Mouse (Mus musculus) erythroblast, embryonic 14.5 days (primary cell): ENCODE measurements around the gene Tmem86b. TPM values are rescaled to one million over a fixed set of nuclear protein-coding genes. Genes with fewer than 3 reads are reported as not detected.

ENCODE experiments used
- H3K27me3 ChIP-seq: 2 replicates; pipeline ENCODE4 v1.6.1; 2012; ENCODE audit warnings: inconsistent platforms; ENCODE audit not compliant: control insufficient read depth
- H3K36me3 ChIP-seq: 2 replicates; pipeline ENCODE4 v1.6.1; 2012; ENCODE audit warnings: mild to moderate bottlenecking, inconsistent platforms; ENCODE audit not compliant: control insufficient read depth
- H3K4me1 ChIP-seq: 2 replicates; pipeline ENCODE4 v1.6.1; 2012; ENCODE audit warnings: inconsistent platforms; ENCODE audit not compliant: control insufficient read depth
- H3K4me3 ChIP-seq: replicated peaks from 2 replicates; pipeline ENCODE3; 2012; ENCODE audit warnings: moderate library complexity, mild to moderate bottlenecking, inconsistent platforms
- H3K9me3 ChIP-seq: 2 replicates; pipeline ENCODE4 v1.6.1; 2012; ENCODE audit warnings: low read length, inconsistent platforms, mixed read lengths; ENCODE audit not compliant: control insufficient read depth
- GATA1 ChIP-seq: IDR thresholded peaks from 2 replicates; pipeline ENCODE4 v1.6.1; 2012; ENCODE audit warnings: low read length, inconsistent platforms, mixed read lengths
- TAL1 ChIP-seq: IDR thresholded peaks from 3 replicates; pipeline ENCODE4 v1.6.1; 2012; ENCODE audit warnings: low read length, inconsistent platforms, mixed read lengths
- polyA plus RNA-seq: library from polyadenylated mRNA; stranded (reverse); fragments of >175 nt; gene quantifications from 2 replicates; pipeline ENCODE4 v1.2.3, GENCODE M21; 2012

Tmem86b gene
- polyA plus RNA-seq, 1 experiment, result 2.7 TPM

DNA sequence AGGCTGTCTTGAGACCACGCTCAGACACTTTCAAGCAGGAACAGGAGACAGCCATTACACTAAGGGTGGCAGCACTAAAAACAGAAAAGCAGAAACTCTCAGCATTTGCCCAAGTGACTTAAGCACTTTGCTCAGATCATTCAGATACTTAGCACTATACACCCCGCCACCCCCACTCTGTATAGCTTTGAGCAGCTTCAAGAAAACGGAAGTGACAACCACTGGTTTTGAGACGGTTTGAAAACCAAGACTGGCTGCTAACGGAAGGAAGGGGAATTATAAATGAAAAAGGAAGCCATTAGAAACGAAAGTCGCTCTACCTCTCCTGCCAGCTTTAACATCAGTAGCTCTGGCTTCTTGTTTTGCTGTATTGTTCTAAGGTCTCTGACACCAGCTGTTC, 22.6 kb upstream of the Tmem86b start:
- H3K36me3 ChIP-seq, result peaks cover 72% of the 10 kb centered on the region
- peaks cover 14% of the 10 kb centered on the region for H3K9me3 ChIP-seq
- no peaks in the 10 kb centered on the region for H3K27me3 ChIP-seq
- no peak overlapping the region for H3K4me3 ChIP-seq
- peaks cover 63% of the 10 kb centered on the region for H3K4me1 ChIP-seq
- TF ChIP-seq TAL1 (no peak), GATA1 (no peak)

DNA sequence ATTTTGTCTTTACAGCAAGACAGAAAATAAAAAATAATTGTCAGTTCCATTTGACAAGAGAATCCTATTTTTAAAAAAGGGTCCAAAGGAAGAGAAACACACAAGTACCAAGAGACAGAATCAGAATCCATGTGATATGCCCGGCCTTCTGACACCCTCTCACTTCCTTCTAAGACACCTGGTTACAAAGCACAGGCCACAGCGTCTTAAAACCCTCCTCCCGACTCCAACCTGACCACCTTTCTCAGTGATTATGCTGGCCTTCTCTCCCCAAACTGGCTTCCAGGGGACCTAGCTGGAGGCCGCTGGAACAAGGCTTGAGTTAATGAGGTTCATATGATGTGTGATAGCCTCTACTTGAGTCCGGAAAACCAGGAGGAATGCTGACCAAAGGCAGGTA, 22.1 kb upstream of the Tmem86b start:
- peaks cover 76% of the 10 kb centered on the region for H3K36me3 ChIP-seq
- peaks cover 14% of the 10 kb centered on the region for H3K9me3 ChIP-seq
- no peaks in the 10 kb centered on the region for H3K27me3 ChIP-seq
- H3K4me1 ChIP-seq, result peaks cover 64% of the 10 kb centered on the region
- no peak overlapping the region for H3K4me3 ChIP-seq
- TF ChIP-seq TAL1 (no peak), GATA1 (no peak)

DNA sequence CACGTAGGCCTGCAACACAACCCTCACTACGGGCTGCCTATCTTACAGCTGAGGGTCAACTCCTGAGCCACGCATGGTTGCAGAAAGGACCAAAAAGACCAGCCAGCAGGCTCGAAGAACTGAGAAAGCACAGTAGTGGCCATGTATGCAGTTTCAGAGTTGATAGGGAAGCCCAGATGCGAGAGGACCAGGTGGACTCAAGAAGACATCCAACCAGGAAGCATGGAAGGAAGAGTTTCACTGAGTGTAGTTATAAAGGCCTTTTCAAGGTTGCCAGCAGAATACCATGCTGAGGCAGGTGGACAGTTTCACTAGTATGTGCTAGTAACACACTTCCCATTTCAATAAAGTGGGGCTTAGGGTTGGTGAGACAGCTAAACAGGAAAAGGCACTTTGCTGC, 21.5 kb upstream of the Tmem86b start:
- peaks cover 14% of the 10 kb centered on the region for H3K9me3 ChIP-seq
- H3K4me1 ChIP-seq, result peaks cover 66% of the 10 kb centered on the region
- no peak overlapping the region for H3K4me3 ChIP-seq
- H3K36me3 ChIP-seq, result peaks cover 83% of the 10 kb centered on the region
- no peaks in the 10 kb centered on the region for H3K27me3 ChIP-seq
- TF ChIP-seq GATA1, result no peak
- TF ChIP-seq TAL1, result no peak

DNA sequence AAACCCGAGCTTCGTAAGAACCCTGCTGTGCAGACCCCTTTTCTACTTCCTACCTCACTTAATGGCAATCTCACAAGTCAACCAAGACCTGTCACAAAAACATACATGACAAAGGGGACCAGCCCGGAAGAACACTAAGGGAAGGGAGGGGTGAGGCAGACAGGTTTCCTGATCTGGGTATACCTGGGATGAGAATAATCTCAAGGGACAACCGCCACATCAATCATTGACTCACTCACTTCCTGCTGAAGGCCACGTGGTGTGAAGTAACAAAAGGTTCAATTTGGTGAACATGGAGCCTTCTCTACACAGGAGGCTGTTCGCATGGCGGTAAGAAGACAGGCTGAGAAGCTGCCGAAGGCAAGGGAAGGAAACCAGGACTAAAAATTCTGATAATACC, 20.4 kb upstream of the Tmem86b start:
- peaks cover 86% of the 10 kb centered on the region for H3K36me3 ChIP-seq
- no peak overlapping the region for H3K4me3 ChIP-seq
- H3K9me3 ChIP-seq, result peaks cover 14% of the 10 kb centered on the region
- H3K4me1 ChIP-seq, result peaks cover 66% of the 10 kb centered on the region
- no peak for TF ChIP-seq TAL1
- TF ChIP-seq GATA1, result no peak
- H3K27me3 ChIP-seq, result no peaks in the 10 kb centered on the region

DNA sequence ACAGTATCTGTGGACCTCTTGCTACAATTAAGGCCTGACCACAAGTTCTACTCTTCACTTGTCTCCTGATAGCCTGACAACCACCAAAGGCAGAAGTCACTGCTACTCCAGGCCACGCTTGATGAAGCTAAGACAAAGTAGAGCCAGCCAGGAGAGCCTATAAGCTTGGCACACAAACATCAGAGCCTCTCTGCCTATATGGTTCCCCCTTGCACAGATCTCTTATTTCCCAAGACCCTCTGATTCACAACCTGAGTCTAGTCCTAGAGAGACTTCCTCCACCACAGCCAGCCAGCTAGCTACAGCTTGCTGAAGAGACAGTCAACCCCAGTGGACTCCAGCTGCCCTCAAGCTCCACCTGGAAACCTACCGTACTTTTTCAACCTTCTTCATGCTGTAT, 16.8 kb upstream of the Tmem86b start:
- TF ChIP-seq TAL1, result no peak
- TF ChIP-seq GATA1, result no peak

DNA sequence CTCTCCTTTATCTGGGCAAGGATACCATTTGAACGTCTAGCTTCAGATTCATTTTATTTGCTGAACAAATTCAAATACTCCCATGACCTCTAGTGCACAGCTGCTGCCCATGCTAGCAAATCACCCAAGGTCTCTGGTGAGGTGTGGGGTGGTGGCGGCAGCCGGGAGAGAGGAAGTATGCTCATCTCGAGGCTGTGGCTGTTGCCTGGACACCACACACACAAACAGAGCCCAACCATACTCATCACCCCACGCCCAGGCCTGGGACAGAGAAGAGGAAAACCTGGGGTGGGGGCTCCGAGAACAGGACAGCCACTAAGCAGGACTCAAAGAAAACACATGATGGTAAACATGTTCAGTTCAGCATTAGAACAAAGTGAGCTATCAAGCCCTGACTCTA, 16.1 kb upstream of the Tmem86b start:
- Histone ChIP-seq H3K36me3 (peaks cover 88% of the 10 kb centered on the region), H3K9me3 (peaks cover 14% of the 10 kb centered on the region), H3K4me1 (peaks cover 48% of the 10 kb centered on the region), H3K27me3 (no peaks in the 10 kb centered on the region), H3K4me3 (no peak overlapping the region)
- TF ChIP-seq TAL1 (no peak), GATA1 (no peak)

More for the DNA sequence above, 16.8 kb upstream of the Tmem86b start:
- Histone ChIP-seq H3K36me3 (peaks cover 88% of the 10 kb centered on the region), H3K4me1 (peaks cover 55% of the 10 kb centered on the region), H3K4me3 (no peak overlapping the region), H3K9me3 (peaks cover 14% of the 10 kb centered on the region), H3K27me3 (no peaks in the 10 kb centered on the region)

DNA sequence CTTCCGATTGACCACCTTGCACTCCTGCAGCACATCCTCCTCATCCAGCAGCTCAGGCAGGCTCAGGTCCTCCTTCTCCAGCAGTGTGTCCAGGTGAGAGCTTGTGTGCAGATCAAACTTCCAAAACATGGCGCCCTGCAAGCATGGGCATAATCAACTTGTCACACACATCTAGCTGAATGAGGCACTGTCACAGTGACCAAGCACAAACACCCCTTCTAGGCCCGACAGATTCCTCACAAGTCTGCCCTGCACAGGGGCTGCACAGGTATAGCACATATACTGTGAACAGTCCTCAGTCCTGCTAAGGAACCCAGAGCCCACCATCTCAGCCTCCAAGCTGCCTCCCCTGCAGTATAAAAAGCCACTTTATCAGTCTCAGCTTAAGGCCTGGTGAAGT, 15.6 kb upstream of the Tmem86b start:
- H3K4me3 ChIP-seq, result no peak overlapping the region

DNA sequence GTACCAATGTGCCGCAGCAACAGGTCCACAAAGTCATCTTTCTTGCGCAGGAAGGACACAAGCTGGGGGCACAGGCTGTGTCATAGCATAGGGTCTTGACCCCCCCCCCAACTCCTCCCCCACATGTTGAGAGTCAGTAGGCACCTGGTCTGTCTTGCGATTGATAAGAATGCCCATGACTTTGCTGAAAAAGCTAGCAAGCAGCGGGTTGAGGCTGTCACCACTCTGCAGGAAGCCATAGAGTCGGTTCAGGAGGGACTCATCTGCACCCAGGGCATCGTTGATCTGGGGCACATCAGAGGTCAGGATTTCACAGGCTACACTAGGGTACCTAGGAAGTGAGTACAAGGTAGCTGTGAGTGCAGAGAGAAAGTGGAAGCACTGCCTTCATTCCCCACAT, 12.0 kb upstream of the Tmem86b start:
- peaks cover 36% of the 10 kb centered on the region for H3K4me1 ChIP-seq
- peaks cover 100% of the 10 kb centered on the region for H3K36me3 ChIP-seq
- H3K27me3 ChIP-seq, result no peaks in the 10 kb centered on the region
- no peak overlapping the region for H3K4me3 ChIP-seq
- H3K9me3 ChIP-seq, result no peaks in the 10 kb centered on the region
- TF ChIP-seq GATA1 (no peak), TAL1 (no peak)

More for the DNA sequence above, 15.6 kb upstream of the Tmem86b start:
- peaks cover 14% of the 10 kb centered on the region for H3K9me3 ChIP-seq
- H3K4me1 ChIP-seq, result peaks cover 45% of the 10 kb centered on the region
- TF ChIP-seq TAL1 (no peak), GATA1 (no peak)
- H3K36me3 ChIP-seq, result peaks cover 88% of the 10 kb centered on the region
- H3K27me3 ChIP-seq, result no peaks in the 10 kb centered on the region

DNA sequence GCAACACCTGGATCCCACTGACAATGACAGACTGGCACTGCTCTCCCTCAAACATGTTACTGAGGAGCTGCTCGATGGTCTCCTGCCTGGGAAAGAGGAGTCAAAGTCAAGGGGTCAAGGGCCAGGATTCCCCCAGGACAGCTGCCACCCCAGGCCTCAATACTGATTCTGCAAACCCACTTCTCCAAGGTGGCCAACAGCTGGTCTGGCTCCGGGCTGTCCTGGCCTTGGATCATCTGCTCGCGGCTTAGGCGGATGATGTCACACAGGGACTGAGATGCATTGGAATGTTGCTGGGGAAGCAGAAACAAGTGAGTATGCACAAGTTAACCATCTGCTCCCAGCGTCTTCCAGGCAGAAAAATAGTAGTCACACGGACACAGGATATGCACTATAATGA, 10.7 kb upstream of the Tmem86b start:
- TF ChIP-seq GATA1 (no peak), TAL1 (no peak)
- peaks cover 100% of the 10 kb centered on the region for H3K36me3 ChIP-seq
- peaks cover 24% of the 10 kb centered on the region for H3K4me1 ChIP-seq
- no peaks in the 10 kb centered on the region for H3K27me3 ChIP-seq
- no peak overlapping the region for H3K4me3 ChIP-seq
- no peaks in the 10 kb centered on the region for H3K9me3 ChIP-seq

DNA sequence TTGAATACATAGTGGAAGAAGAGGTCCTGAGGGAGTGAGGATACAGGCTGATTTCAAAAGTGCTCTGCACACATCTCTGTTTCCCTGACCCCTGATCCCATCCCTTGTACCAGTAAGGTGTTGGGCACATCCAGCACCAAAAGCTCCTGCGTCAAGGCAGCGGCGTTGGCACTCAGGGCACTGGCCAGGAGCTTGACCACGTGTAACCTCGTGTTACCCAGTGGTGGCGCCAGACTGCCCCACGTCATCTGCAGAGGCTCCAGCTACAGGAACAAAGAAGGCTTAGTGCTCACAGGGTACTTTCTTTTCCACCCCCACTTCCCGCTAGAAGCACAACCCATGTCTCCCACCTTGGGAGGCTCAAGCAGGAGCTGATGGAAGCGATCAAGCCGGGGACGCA, 9.9 kb upstream of the Tmem86b start:
- H3K36me3 ChIP-seq, result peaks cover 100% of the 10 kb centered on the region
- no peak overlapping the region for H3K4me3 ChIP-seq
- H3K4me1 ChIP-seq, result peaks cover 19% of the 10 kb centered on the region

More for the DNA sequence above, 9.9 kb upstream of the Tmem86b start:
- Histone ChIP-seq H3K27me3 (no peaks in the 10 kb centered on the region), H3K9me3 (no peaks in the 10 kb centered on the region)
- TF ChIP-seq GATA1 (no peak), TAL1 (no peak)
